Mouse (Mus musculus): ENCODE measurements around the gene Bad. TPM values are rescaled to one million over a fixed set of nuclear protein-coding genes. Genes with fewer than 3 reads are reported as not detected.

Gene Bad
- polyA plus RNA-seq, 2 experiments: 22.8 to 25.7 TPM

DNA sequence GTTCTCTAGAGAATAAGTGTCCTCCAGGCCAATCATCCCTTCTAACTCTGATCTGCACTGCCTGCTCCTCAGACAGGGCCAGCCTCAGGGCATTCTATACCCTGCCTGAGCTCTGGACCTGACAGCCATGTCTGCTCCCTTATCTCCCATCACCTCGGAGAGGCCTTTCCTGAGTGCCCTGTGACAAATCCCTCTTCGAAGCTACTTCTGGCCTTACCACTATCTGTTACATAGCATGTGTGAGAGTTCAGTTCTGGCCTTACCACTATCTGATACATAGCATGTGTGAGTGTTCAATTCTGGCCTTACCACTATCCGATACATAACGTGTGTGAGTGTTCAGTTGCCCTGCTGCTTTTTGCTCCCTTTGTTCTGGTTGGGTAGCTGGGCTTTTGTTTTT lies 26.4 kb upstream of the Bad start:
- TF ChIP-seq EP300 (IDR thresholded peaks at IDR 0.05; ENCODE audit: low read depth) (peak; percentile 51; the same call in 1 of the 2 replicates), CTCF (IDR thresholded peaks at IDR 0.05; ENCODE audit: low read depth) (no peak)
- peak overlapping the region; percentile 13; the same call in 1 of the 2 replicates for H3K9ac ChIP-seq (replicated peaks)

DNA sequence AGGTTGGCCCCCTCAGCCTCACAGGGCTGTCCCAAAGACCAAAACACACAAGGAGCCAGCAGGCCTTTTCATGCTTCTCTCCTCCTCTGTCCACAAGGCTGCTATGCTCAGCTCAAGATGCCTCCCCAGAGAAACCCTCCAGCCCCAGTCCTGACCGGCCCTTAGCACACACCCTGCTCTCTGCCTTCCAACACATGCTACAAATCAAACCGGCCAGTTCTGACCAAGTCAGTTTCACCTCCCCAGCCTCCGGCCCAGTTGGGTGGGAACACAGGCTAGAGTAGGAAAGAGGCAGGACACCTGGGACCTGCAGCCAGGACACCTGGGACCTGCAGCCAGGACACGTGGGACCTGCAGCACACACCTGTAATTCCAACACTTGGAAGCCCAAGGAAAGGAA lies 25.2 kb upstream of the Bad start:
- ATAC-seq (ENCODE audit: insufficient read depth): no peak
- WGBS (ENCODE audit: insufficient replicate concordance): 71% methylated on average over 4 of the region's 4 CpGs
- Histone ChIP-seq H3K36me3 (replicated peaks; ENCODE audit: control insufficient read depth, insufficient read depth, low read depth) (peaks cover 14% of the 10 kb centered on the region), H3K27me3 (ENCODE audit: control insufficient read depth, insufficient read depth, low read length) (no peaks in the 10 kb centered on the region), H3K4me1 (replicated peaks; ENCODE audit: control insufficient read depth in 2 of 2, insufficient read depth in 2 of 2, low read length in 1 of 2) (peaks cover 0 to 11% of the 10 kb centered on the region in 2 experiments), H3K4me2 (ENCODE audit: low read depth) (no peak overlapping the region), H3K9ac (replicated peaks) (no peak overlapping the region), H3K4me3 (ENCODE audit: insufficient read depth in 1 of 2, low read depth in 2 of 2, low read length in 2 of 2) (no peak overlapping the region), H3K9me3 (ENCODE audit: control insufficient read depth, low read length) (no peaks in the 10 kb centered on the region), H3K27ac (no peak overlapping the region)
- no peak for TF ChIP-seq EP300 (IDR thresholded peaks at IDR 0.05; ENCODE audit: low read depth)
- TF ChIP-seq CTCF (IDR thresholded peaks at IDR 0.05; ENCODE audit: low read depth): no peak
- no peak for DNase-seq (ENCODE audit: low read depth in 3 of 3, low spot score in 3 of 3)

More for the DNA sequence above, 26.4 kb upstream of the Bad start:
- H3K4me3 ChIP-seq (ENCODE audit: insufficient read depth in 1 of 2, low read depth in 2 of 2, low read length in 2 of 2): no peak overlapping the region
- H3K4me2 ChIP-seq (ENCODE audit: low read depth): 0 out of 2 replicates have a peak overlapping the region, but pooled peaks have one; percentile 11
- no peaks in the 10 kb centered on the region for H3K27me3 ChIP-seq (ENCODE audit: control insufficient read depth, insufficient read depth, low read length)
- peaks cover 2 to 11% of the 10 kb centered on the region in 2 experiments for H3K4me1 ChIP-seq (replicated peaks; ENCODE audit: control insufficient read depth in 2 of 2, insufficient read depth in 2 of 2, low read length in 1 of 2)
- DNase-seq (ENCODE audit: low read depth in 3 of 3, low spot score in 3 of 3): peak in 1 of 3 experiments; percentile 30
- H3K9me3 ChIP-seq (ENCODE audit: control insufficient read depth, low read length): no peaks in the 10 kb centered on the region
- peaks cover 17% of the 10 kb centered on the region for H3K36me3 ChIP-seq (replicated peaks; ENCODE audit: control insufficient read depth, insufficient read depth, low read depth)
- ATAC-seq (ENCODE audit: insufficient read depth): peak; percentile 71
- 13% methylated on average over 4 of the region's 4 CpGs for WGBS (ENCODE audit: insufficient replicate concordance)
- peak overlapping the region; percentile 2 for H3K27ac ChIP-seq

DNA sequence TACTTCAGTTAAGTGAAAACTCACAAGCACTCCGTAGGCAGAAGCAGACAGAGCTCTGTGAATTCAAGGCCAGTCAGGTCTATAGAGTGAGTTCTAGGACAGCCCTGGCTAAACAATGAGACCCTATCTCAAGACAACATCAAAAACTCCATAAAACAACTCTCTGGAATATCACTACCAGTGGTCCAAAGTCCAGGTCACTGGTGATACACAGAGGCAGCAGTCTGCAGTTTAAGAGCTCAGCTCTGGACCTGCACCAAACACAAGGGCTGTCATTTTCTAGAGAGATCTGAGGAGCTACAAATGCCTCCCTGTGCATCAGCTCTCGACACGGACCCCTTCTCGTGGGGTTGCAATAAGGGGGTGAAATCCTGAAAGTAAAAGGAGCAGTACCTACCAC lies 23.3 kb upstream of the Bad start:
- Histone ChIP-seq H3K4me2 (ENCODE audit: low read depth) (no peak overlapping the region), H3K36me3 (replicated peaks; ENCODE audit: control insufficient read depth, insufficient read depth, low read depth) (no peaks in the 10 kb centered on the region; the same call in 1 of the 2 replicates), H3K9me3 (ENCODE audit: control insufficient read depth, low read length) (no peaks in the 10 kb centered on the region), H3K4me3 (ENCODE audit: insufficient read depth in 1 of 2, low read depth in 2 of 2, low read length in 2 of 2) (no peak overlapping the region), H3K27me3 (ENCODE audit: control insufficient read depth, insufficient read depth, low read length) (peaks cover under 1% of the 10 kb centered on the region; the same call in 1 of the 2 replicates), H3K27ac (no peak overlapping the region), H3K4me1 (replicated peaks; ENCODE audit: control insufficient read depth in 2 of 2, insufficient read depth in 2 of 2, low read length in 1 of 2) (peaks cover 7 to 21% of the 10 kb centered on the region in 2 experiments), H3K9ac (replicated peaks) (no peak overlapping the region)
- TF ChIP-seq EP300 (IDR thresholded peaks at IDR 0.05; ENCODE audit: low read depth) (no peak), CTCF (IDR thresholded peaks at IDR 0.05; ENCODE audit: low read depth) (no peak)
- WGBS (ENCODE audit: insufficient replicate concordance): 66% methylated on average over 4 of the region's 4 CpGs
- DNase-seq (ENCODE audit: low read depth in 3 of 3, low spot score in 3 of 3): no peak
- ATAC-seq (ENCODE audit: insufficient read depth): no peak

DNA sequence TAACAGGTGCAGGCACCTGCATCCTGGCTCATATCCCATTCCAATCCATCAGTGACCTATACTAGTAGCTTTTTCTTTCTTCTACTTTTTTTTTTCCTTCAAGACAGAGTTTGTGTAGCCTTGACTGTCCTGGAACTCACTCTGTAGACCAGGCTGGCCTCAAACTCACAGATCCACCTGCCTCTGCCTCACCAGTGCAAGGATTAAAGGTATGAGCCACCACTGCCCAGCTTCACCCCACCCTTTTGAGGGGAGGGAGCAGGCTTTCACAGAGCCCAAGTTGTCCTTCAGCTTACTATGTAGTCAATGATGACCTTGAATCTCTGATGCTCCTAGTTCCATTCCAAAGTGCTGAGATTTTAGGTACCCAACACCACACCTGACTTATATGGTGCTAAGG lies 22.2 kb upstream of the Bad start:
- ATAC-seq (ENCODE audit: insufficient read depth) (no peak), DNase-seq (ENCODE audit: low read depth in 3 of 3, low spot score in 3 of 3) (no peak)
- TF ChIP-seq EP300 (IDR thresholded peaks at IDR 0.05; ENCODE audit: low read depth) (no peak), CTCF (IDR thresholded peaks at IDR 0.05; ENCODE audit: low read depth) (no peak)
- no peaks in the 10 kb centered on the region for H3K9me3 ChIP-seq (ENCODE audit: control insufficient read depth, low read length)
- H3K4me3 ChIP-seq (ENCODE audit: insufficient read depth in 1 of 2, low read depth in 2 of 2, low read length in 2 of 2): no peak overlapping the region
- peaks cover 8% of the 10 kb centered on the region for H3K27me3 ChIP-seq (ENCODE audit: control insufficient read depth, insufficient read depth, low read length)
- no peaks in the 10 kb centered on the region for H3K36me3 ChIP-seq (replicated peaks; ENCODE audit: control insufficient read depth, insufficient read depth, low read depth)
- H3K4me2 ChIP-seq (ENCODE audit: low read depth): no peak overlapping the region
- no peak overlapping the region for H3K9ac ChIP-seq (replicated peaks)
- H3K27ac ChIP-seq: no peak overlapping the region
- H3K4me1 ChIP-seq (replicated peaks; ENCODE audit: control insufficient read depth in 2 of 2, insufficient read depth in 2 of 2, low read length in 1 of 2): peaks cover 7 to 21% of the 10 kb centered on the region in 2 experiments

DNA sequence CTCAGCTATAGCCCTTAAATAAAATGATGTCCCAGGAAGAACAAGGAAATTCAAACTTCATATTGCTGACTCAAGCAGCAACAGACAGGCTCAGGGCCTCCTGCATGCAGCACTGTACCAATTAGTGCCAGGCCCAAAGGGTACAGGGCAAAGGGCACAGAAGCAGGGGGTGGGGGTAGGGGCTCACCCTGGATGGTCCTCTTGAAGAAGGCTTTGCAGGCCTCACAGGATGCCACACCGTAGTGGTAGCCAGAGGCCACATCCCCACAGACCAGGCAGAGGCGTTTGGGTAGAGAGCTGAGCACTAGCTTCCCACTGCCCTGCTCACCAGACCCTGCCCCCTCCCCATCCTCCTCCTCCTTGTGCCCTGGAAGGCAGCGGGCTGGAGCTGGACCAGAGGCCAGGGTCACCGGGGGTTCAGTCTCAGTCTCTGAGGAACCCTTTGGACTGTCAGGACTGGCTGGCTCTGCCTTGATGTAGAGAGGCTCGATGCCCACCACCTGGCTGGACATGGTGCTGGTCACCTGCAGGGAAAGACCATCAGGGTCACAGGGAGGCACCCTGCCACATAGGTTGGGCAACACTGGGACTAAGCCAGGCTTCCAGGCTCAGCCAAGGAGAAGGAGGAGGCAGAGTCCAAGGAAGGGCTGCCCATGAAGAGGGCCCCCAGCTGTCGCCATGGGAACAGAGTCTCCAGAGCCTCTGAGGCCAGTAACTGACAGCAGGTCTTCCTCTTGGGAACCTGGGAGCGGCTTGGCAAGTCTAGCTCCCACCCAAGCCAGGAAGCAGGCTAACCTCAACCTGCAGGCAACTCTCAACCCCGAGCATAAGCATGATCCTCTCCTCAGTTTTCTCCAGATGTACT lies 21.6 kb upstream of the Bad start:
- peaks cover 7 to 21% of the 10 kb centered on the region in 2 experiments for H3K4me1 ChIP-seq (replicated peaks; ENCODE audit: control insufficient read depth in 2 of 2, insufficient read depth in 2 of 2, low read length in 1 of 2)
- no peaks in the 10 kb centered on the region for H3K9me3 ChIP-seq (ENCODE audit: control insufficient read depth, low read length)
- ATAC-seq (ENCODE audit: insufficient read depth): no peak
- no peak overlapping the region for H3K27ac ChIP-seq
- no peaks in the 10 kb centered on the region for H3K36me3 ChIP-seq (replicated peaks; ENCODE audit: control insufficient read depth, insufficient read depth, low read depth)
- H3K4me3 ChIP-seq (ENCODE audit: insufficient read depth in 1 of 2, low read depth in 2 of 2, low read length in 2 of 2): peak overlapping the region; percentile 58 to 82; a peak in 3 of 4 replicates
- H3K4me2 ChIP-seq (ENCODE audit: low read depth): peak overlapping the region; percentile 96
- H3K27me3 ChIP-seq (ENCODE audit: control insufficient read depth, insufficient read depth, low read length): peaks cover 15% of the 10 kb centered on the region
- TF ChIP-seq CTCF (IDR thresholded peaks at IDR 0.05; ENCODE audit: low read depth) (no peak), EP300 (IDR thresholded peaks at IDR 0.05; ENCODE audit: low read depth) (no peak)
- H3K9ac ChIP-seq (replicated peaks): no peak overlapping the region
- 52% methylated on average over 8 of the region's 8 CpGs for WGBS (ENCODE audit: insufficient replicate concordance)
- no peak for DNase-seq (ENCODE audit: low read depth in 3 of 3, low spot score in 3 of 3)

All from liver, embryonic 14.5 days (tissue).